ENCODE assay signal across 8 mouse cellular contexts in genomic region chr5:120587616-120587926, GRCm38 (mm10). TPM values are rescaled to one million over a fixed set of nuclear protein-coding genes. Genes with fewer than 3 reads are reported as not detected.
DNase-seq lines count a peak whose midpoint lies in the region; ATAC-seq and TF ChIP-seq lines count a peak whose summit lies in the region.

No protein-coding gene starts in this region.

- no peaks in the 10 kb centered on the region for H3K9me3 ChIP-seq in heart, embryonic 15.5 days (replicated peaks)
- 0 out of 2 replicates have a peak, but pooled peaks cover 2% of the 10 kb centered on the region for H3K9me3 ChIP-seq in limb, embryonic 11.5 days (ENCODE audit: control insufficient read depth, low read length)
- H3K9me3 ChIP-seq in midbrain, embryonic 12.5 days, result no peaks in the 10 kb centered on the region

- no peaks in the 10 kb centered on the region for H3K27me3 ChIP-seq in heart, embryonic 15.5 days
- no peaks in the 10 kb centered on the region for H3K27me3 ChIP-seq in limb, embryonic 11.5 days (ENCODE audit: control insufficient read depth, insufficient read depth, low read length)
- H3K27me3 ChIP-seq in midbrain, embryonic 12.5 days, result peaks cover 16% of the 10 kb centered on the region; the same call in 1 of the 2 replicates

- peak overlapping the region; percentile 60 for H3K27ac ChIP-seq in bone marrow macrophage, adult 2 months (ENCODE audit: insufficient read depth, low read depth, low read length)
- peak overlapping the region; percentile 81 for H3K27ac ChIP-seq in heart, embryonic 15.5 days
- H3K27ac ChIP-seq in limb, embryonic 11.5 days (replicated peaks; ENCODE audit: low read depth, low read length), result no peak overlapping the region
- no peak overlapping the region for H3K27ac ChIP-seq in midbrain, embryonic 12.5 days (replicated peaks)

- peaks cover 41% of the 10 kb centered on the region for H3K4me1 ChIP-seq in bone marrow macrophage, adult 2 months (ENCODE audit: control insufficient read depth, insufficient read depth, low read length)
- peaks cover 28% of the 10 kb centered on the region for H3K4me1 ChIP-seq in heart, embryonic 15.5 days (replicated peaks)
- peaks cover 15% of the 10 kb centered on the region for H3K4me1 ChIP-seq in limb, embryonic 11.5 days (ENCODE audit: control insufficient read depth, insufficient read depth, low read length)
- peaks cover 27% of the 10 kb centered on the region for H3K4me1 ChIP-seq in midbrain, embryonic 12.5 days

- peak overlapping the region; percentile 97 for H3K4me2 ChIP-seq in heart, embryonic 15.5 days
- peak overlapping the region; percentile 93 for H3K4me2 ChIP-seq in limb, embryonic 11.5 days (ENCODE audit: low read depth, severe bottlenecking)
- peak overlapping the region; percentile 70 for H3K4me2 ChIP-seq in midbrain, embryonic 12.5 days (replicated peaks)

- peak overlapping the region; percentile 86; the same call in 1 of the 2 replicates for H3K9ac ChIP-seq in heart, embryonic 15.5 days
- H3K9ac ChIP-seq in limb, embryonic 11.5 days (ENCODE audit: low read length), result peak overlapping the region; percentile 77
- no peak overlapping the region for H3K9ac ChIP-seq in midbrain, embryonic 12.5 days (replicated peaks)

- DNase-seq in 416B (ENCODE audit: low read depth), result peak; percentile 68
- DNase-seq in limb, embryonic 11.5 days (ENCODE audit: low spot score), result no peak
- peak; percentile 67 for DNase-seq in thymus, postnatal 25 days
- DNase-seq in retina, postnatal 1 day, result no peak
- DNase-seq in embryo, embryonic 10 days (ENCODE audit: low spot score), result no peak

- TF ChIP-seq POLR2A in bone marrow macrophage, adult 2 months (IDR thresholded peaks at IDR 0.05; ENCODE audit: borderline replicate concordance, low read depth, low read length), result no peak

- no peak for ATAC-seq in heart, embryonic 15.5 days (replicated peaks; ENCODE audit: insufficient number of reproducible peaks, insufficient read depth, low FRiP score, low read depth)
- no peak for ATAC-seq in limb, embryonic 11.5 days (ENCODE audit: insufficient number of reproducible peaks, low FRiP score, low TSS enrichment, low read depth)
- no peak for ATAC-seq in midbrain, embryonic 12.5 days (ENCODE audit: low FRiP score, low read depth)

- peaks cover 5% of the 10 kb centered on the region; the same call in 1 of the 2 replicates for H3K36me3 ChIP-seq in heart, embryonic 15.5 days
- H3K36me3 ChIP-seq in limb, embryonic 11.5 days (ENCODE audit: control insufficient read depth, insufficient read depth, low read length), result peaks cover 6% of the 10 kb centered on the region; the same call in 1 of the 2 replicates
- peaks cover 14% of the 10 kb centered on the region for H3K36me3 ChIP-seq in midbrain, embryonic 12.5 days

- 18% methylated on average over 9 of the region's 9 CpGs for WGBS in heart, embryonic 15.5 days
- WGBS in limb, embryonic 11.5 days, result 35% methylated on average over 9 of the region's 9 CpGs
- 30% methylated on average over 9 of the region's 9 CpGs for WGBS in midbrain, embryonic 12.5 days

- TF ChIP-seq CTCF in bone marrow macrophage, adult 2 months (IDR thresholded peaks at IDR 0.05; ENCODE audit: low read depth, low read length), result no peak

- peak overlapping the region; percentile 77 for H3K4me3 ChIP-seq in bone marrow macrophage, adult 2 months (ENCODE audit: insufficient read depth, low read length)
- peak overlapping the region; percentile 91 for H3K4me3 ChIP-seq in heart, embryonic 15.5 days
- peak overlapping the region; percentile 79 for H3K4me3 ChIP-seq in limb, embryonic 11.5 days (ENCODE audit: low read depth, low read length)
- H3K4me3 ChIP-seq in midbrain, embryonic 12.5 days, result peak overlapping the region; percentile 73

RNA-seq across cellular contexts. Expression of gene Tpcn1, which starts 0.9 kb away (rescaled TPM):
- 104 and 121 TPM in 2 replicates for polyA plus RNA-seq in bone marrow macrophage, adult 2 months (2012; ENCODE audit: insufficient read depth, insufficient read length, missing spikeins)
- polyA plus RNA-seq in heart, embryonic 15.5 days (2015; fragmentation: Nextera tagmentation; extraction: Ambion mirVana), result 12.4 and 16.8 TPM in 2 replicates
- polyA plus RNA-seq in limb, embryonic 11.5 days (2014; fragmentation: Nextera tagmentation; extraction: Ambion mirVana), result 13.9 and 15.2 TPM in 2 replicates
- polyA plus RNA-seq in midbrain, embryonic 12.5 days (2016; fragmentation: Nextera tagmentation; extraction: Ambion mirVana), result 12.9 and 14.2 TPM in 2 replicates

RNA-seq across cellular contexts. Expression of gene Iqcd, which starts 1.2 kb away (rescaled TPM):
- polyA plus RNA-seq in bone marrow macrophage, adult 2 months (2012; ENCODE audit: insufficient read depth, insufficient read length, missing spikeins), result 1.2 TPM in 1 of 2 replicates, not detected in the other
- polyA plus RNA-seq in heart, embryonic 15.5 days (2015; fragmentation: Nextera tagmentation; extraction: Ambion mirVana), result 0.19 and 0.46 TPM in 2 replicates
- 0.27 and 0.40 TPM in 2 replicates for polyA plus RNA-seq in limb, embryonic 11.5 days (2014; fragmentation: Nextera tagmentation; extraction: Ambion mirVana)
- 0.60 and 1.7 TPM in 2 replicates for polyA plus RNA-seq in midbrain, embryonic 12.5 days (2016; fragmentation: Nextera tagmentation; extraction: Ambion mirVana)

RNA-seq across cellular contexts. Expression of gene Rita1, which starts 24.8 kb away (rescaled TPM):
- 3.8 and 4.0 TPM in 2 replicates for polyA plus RNA-seq in bone marrow macrophage, adult 2 months (2012; ENCODE audit: insufficient read depth, insufficient read length, missing spikeins)
- polyA plus RNA-seq in heart, embryonic 15.5 days (2015; fragmentation: Nextera tagmentation; extraction: Ambion mirVana), result 11.0 and 12.7 TPM in 2 replicates
- 11.6 and 13.5 TPM in 2 replicates for polyA plus RNA-seq in limb, embryonic 11.5 days (2014; fragmentation: Nextera tagmentation; extraction: Ambion mirVana)
- polyA plus RNA-seq in midbrain, embryonic 12.5 days (2016; fragmentation: Nextera tagmentation; extraction: Ambion mirVana), result 15.5 and 16.0 TPM in 2 replicates

RNA-seq across cellular contexts. Expression of gene Ddx54, which starts 25.0 kb away (rescaled TPM):
- polyA plus RNA-seq in bone marrow macrophage, adult 2 months (2012; ENCODE audit: insufficient read depth, insufficient read length, missing spikeins), result 20.3 and 20.4 TPM in 2 replicates
- polyA plus RNA-seq in heart, embryonic 15.5 days (2015; fragmentation: Nextera tagmentation; extraction: Ambion mirVana), result 23.4 and 32.9 TPM in 2 replicates
- 33.1 and 33.5 TPM in 2 replicates for polyA plus RNA-seq in limb, embryonic 11.5 days (2014; fragmentation: Nextera tagmentation; extraction: Ambion mirVana)
- polyA plus RNA-seq in midbrain, embryonic 12.5 days (2016; fragmentation: Nextera tagmentation; extraction: Ambion mirVana), result 51.8 and 53.0 TPM in 2 replicates

RNA-seq across cellular contexts. Expression of gene Cfap73, which starts 46.5 kb away (rescaled TPM):
- polyA plus RNA-seq in bone marrow macrophage, adult 2 months (2012; ENCODE audit: insufficient read depth, insufficient read length, missing spikeins), result not detected in 2 replicates
- polyA plus RNA-seq in heart, embryonic 15.5 days (2015; fragmentation: Nextera tagmentation; extraction: Ambion mirVana), result 0.15 TPM in 1 of 2 replicates, not detected in the other
- not detected in 2 replicates for polyA plus RNA-seq in limb, embryonic 11.5 days (2014; fragmentation: Nextera tagmentation; extraction: Ambion mirVana)
- polyA plus RNA-seq in midbrain, embryonic 12.5 days (2016; fragmentation: Nextera tagmentation; extraction: Ambion mirVana), result not detected in 2 replicates

Comparison
In these comparisons a context has a peak if more than half of its experiments do, and no peak if none do; other contexts are left out.
1. DNase-seq: peak in 416B (single experiment) and thymus, postnatal 25 days (single experiment); none in limb, embryonic 11.5 days (single experiment), retina, postnatal 1 day (single experiment) and embryo, embryonic 10 days (single experiment).
2. H3K27ac ChIP-seq: peak in bone marrow macrophage, adult 2 months (single experiment) and heart, embryonic 15.5 days (single experiment); none in limb, embryonic 11.5 days (single experiment) and midbrain, embryonic 12.5 days (single experiment).
3. Peak in every context shown above with its lines, with median percentiles within 50 percentile points of each other: H3K4me3 ChIP-seq and H3K4me2 ChIP-seq.